ENCODE assay signal across 8 mouse cellular contexts in genomic region chr2:132780978-132781377, GRCm38 (mm10). TPM values are rescaled to one million over a fixed set of nuclear protein-coding genes. Genes with fewer than 3 reads are reported as not detected.
DNase-seq lines count a peak whose midpoint lies in the region; ATAC-seq and TF ChIP-seq lines count a peak whose summit lies in the region.

Gene Chgb, plus strand, starts transcription at chr2:132781278.

- no peak for DNase-seq in kidney, postnatal 0 days (ENCODE audit: low spot score)
- DNase-seq in kidney, adult 11 months, result no peak
- no peak for DNase-seq in layer of hippocampus, postnatal 10 days (ENCODE audit: low spot score in 2 of 2)
- DNase-seq in midbrain, postnatal 0 days (ENCODE audit: low spot score), result no peak
- no peak for DNase-seq in right cerebral cortex, postnatal 10 days (ENCODE audit: low spot score in 2 of 2)
- no peak for DNase-seq in urinary bladder, postnatal 10 days (ENCODE audit: low spot score)
- DNase-seq in frontal cortex, postnatal 10 days (ENCODE audit: low spot score in 2 of 2), result no peak

- no peak within 1 kb of the TSS for H3K9ac ChIP-seq in kidney, postnatal 0 days (ENCODE audit: low read depth, low read length)
- peak within 1 kb of the TSS; percentile 87 for H3K9ac ChIP-seq in midbrain, postnatal 0 days (replicated peaks; ENCODE audit: low read length, poor library complexity, severe bottlenecking)

- no peaks in the 10 kb centered on the region for H3K36me3 ChIP-seq in kidney, postnatal 0 days (ENCODE audit: insufficient read depth, low read length)
- H3K36me3 ChIP-seq in midbrain, postnatal 0 days (ENCODE audit: insufficient read depth, low read length), result no peaks in the 10 kb centered on the region

- no peaks in the 10 kb centered on the region for H3K4me1 ChIP-seq in kidney, postnatal 0 days (replicated peaks; ENCODE audit: insufficient read depth, low read length)
- H3K4me1 ChIP-seq in bone marrow macrophage, adult 2 months (ENCODE audit: control insufficient read depth, insufficient read depth, low read length), result peaks cover 4% of the 10 kb centered on the region; the same call in 1 of the 2 replicates
- peaks cover 6% of the 10 kb centered on the region; the same call in 1 of the 2 replicates for H3K4me1 ChIP-seq in midbrain, postnatal 0 days (ENCODE audit: insufficient read depth, low read length)

- no peak for ATAC-seq in kidney, postnatal 0 days (replicated peaks; ENCODE audit: low FRiP score, low read depth)
- ATAC-seq in midbrain, postnatal 0 days (ENCODE audit: low FRiP score), result peak; percentile 25

- peak within 1 kb of the TSS; percentile 24 for H3K4me3 ChIP-seq in kidney, postnatal 0 days (replicated peaks; ENCODE audit: low read depth, low read length)
- peak within 1 kb of the TSS; percentile 48 for H3K4me3 ChIP-seq in bone marrow macrophage, adult 2 months (ENCODE audit: insufficient read depth, low read length)
- peak within 1 kb of the TSS; percentile 65 for H3K4me3 ChIP-seq in midbrain, postnatal 0 days (ENCODE audit: low read depth, low read length)

- H3K27me3 ChIP-seq in kidney, postnatal 0 days (ENCODE audit: insufficient read depth, low read length), result no peaks in the 10 kb centered on the region
- H3K27me3 ChIP-seq in midbrain, postnatal 0 days (ENCODE audit: insufficient read depth, low read length), result no peaks in the 10 kb centered on the region

- WGBS in kidney, postnatal 0 days, result 10% methylated on average over 4 of the region's 4 CpGs
- 7% methylated on average over 4 of the region's 4 CpGs for WGBS in midbrain, postnatal 0 days

- no peak within 1 kb of the TSS for H3K27ac ChIP-seq in kidney, postnatal 0 days
- no peak within 1 kb of the TSS for H3K27ac ChIP-seq in bone marrow macrophage, adult 2 months (ENCODE audit: insufficient read depth, low read depth, low read length)
- peak within 1 kb of the TSS; percentile 92 for H3K27ac ChIP-seq in midbrain, postnatal 0 days (ENCODE audit: low read depth, low read length)

- TF ChIP-seq POLR2A in bone marrow macrophage, adult 2 months (IDR thresholded peaks at IDR 0.05; ENCODE audit: borderline replicate concordance, low read depth, low read length), result no peak

- no peaks in the 10 kb centered on the region for H3K9me3 ChIP-seq in kidney, postnatal 0 days (replicated peaks; ENCODE audit: low read length)
- no peaks in the 10 kb centered on the region for H3K9me3 ChIP-seq in midbrain, postnatal 0 days (ENCODE audit: low read length)

- TF ChIP-seq CTCF in kidney, postnatal 0 days (IDR thresholded peaks at IDR 0.05; ENCODE audit: low read depth), result no peak
- no peak for TF ChIP-seq CTCF in bone marrow macrophage, adult 2 months (IDR thresholded peaks at IDR 0.05; ENCODE audit: low read depth, low read length)
- TF ChIP-seq CTCF in midbrain, postnatal 0 days (IDR thresholded peaks at IDR 0.05), result no peak

- peak within 1 kb of the TSS; percentile 61 for H3K4me2 ChIP-seq in kidney, postnatal 0 days (ENCODE audit: low read length)
- H3K4me2 ChIP-seq in midbrain, postnatal 0 days (ENCODE audit: low read depth, low read length, poor library complexity, severe bottlenecking), result peak within 1 kb of the TSS; percentile 50

RNA-seq across cellular contexts. Expression of gene Chgb, which starts in this region (rescaled TPM):
- 0.17 and 0.49 TPM in 2 replicates for polyA plus RNA-seq in kidney, postnatal 0 days (2015; fragmentation: Nextera tagmentation; extraction: Ambion mirVana)
- polyA plus RNA-seq in bone marrow macrophage, adult 2 months (2012; ENCODE audit: insufficient read depth, insufficient read length, missing spikeins), result not detected in 2 replicates
- total RNA-seq in layer of hippocampus, postnatal 10 days (2021), result 100 to 1,000 TPM; 206 to 208 TPM
- total RNA-seq in midbrain, postnatal 0 days (2014; rRNA removed), result 43.4 and 47.4 TPM in 2 replicates
- 132 and 142 TPM in 2 replicates for polyA plus RNA-seq in midbrain, postnatal 0 days (2015; fragmentation: Nextera tagmentation; extraction: Ambion mirVana)

Comparison
In these comparisons a context has a peak if more than half of its experiments do, and no peak if none do; other contexts are left out.
1. RNA of gene Chgb (polyA plus RNA-seq): 132 to 142 TPM in midbrain, postnatal 0 days; 0.17 to 0.49 TPM in kidney, postnatal 0 days and not detected in bone marrow macrophage, adult 2 months; every median in the first group is over 10 times any median in the second.
2. Peak in every context shown above with its lines, with median percentiles within 50 percentile points of each other: H3K4me3 ChIP-seq.